Mouse (Mus musculus) small intestine, adult 2 months (tissue): ENCODE data around the gene Mms19.

ENCODE experiments used
- CTCF ChIP-seq: fragments of 200-500 bp; IDR thresholded peaks from 2 replicates; pipeline ENCODE4 v1.5.1; 2012; ENCODE audit warnings: low read depth, mild to moderate bottlenecking, control low read depth, inconsistent platforms, low read length, moderate library complexity, mixed read lengths; ENCODE audit not compliant: insufficient replicate concordance, insufficient read length; ENCODE audit errors: extremely low read depth
- POLR2A ChIP-seq: fragments of 200-500 bp; IDR thresholded peaks from 2 replicates; pipeline ENCODE4 v1.6.1; 2012; ENCODE audit warnings: low read depth, mild to moderate bottlenecking, control low read depth, inconsistent platforms, low read length, moderate library complexity

DNA sequence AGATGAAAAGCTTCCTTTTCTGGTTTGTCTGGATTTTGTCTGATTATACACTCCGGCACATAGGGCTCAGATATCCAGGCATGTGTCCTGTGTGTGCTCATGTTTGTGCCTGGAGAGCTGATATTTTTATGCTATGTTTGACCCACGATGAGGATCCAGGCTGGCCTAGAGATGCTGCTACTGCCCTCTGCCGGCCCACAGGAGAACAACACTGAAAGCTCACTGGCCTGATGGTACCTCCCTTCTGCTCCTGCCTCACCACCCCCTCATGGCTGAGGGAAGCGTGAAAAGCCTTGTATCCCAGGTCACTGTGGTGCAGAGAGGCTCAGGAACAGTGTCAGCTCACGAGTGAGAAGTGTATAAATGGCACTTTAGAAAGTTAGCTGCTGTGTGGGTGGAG, 45.2 kb upstream of the Mms19 start:
- TF ChIP-seq CTCF (peak; percentile 94), POLR2A (no peak)
